Mouse (Mus musculus): ENCODE data around the gene Noc3l. TPM values are rescaled to one million over a fixed set of nuclear protein-coding genes. Genes with fewer than 3 reads are reported as not detected.

Noc3l gene
- total RNA-seq, 4 experiments from 2014 or later: 6.6 to 6.9 (median 6.7) TPM

DNA sequence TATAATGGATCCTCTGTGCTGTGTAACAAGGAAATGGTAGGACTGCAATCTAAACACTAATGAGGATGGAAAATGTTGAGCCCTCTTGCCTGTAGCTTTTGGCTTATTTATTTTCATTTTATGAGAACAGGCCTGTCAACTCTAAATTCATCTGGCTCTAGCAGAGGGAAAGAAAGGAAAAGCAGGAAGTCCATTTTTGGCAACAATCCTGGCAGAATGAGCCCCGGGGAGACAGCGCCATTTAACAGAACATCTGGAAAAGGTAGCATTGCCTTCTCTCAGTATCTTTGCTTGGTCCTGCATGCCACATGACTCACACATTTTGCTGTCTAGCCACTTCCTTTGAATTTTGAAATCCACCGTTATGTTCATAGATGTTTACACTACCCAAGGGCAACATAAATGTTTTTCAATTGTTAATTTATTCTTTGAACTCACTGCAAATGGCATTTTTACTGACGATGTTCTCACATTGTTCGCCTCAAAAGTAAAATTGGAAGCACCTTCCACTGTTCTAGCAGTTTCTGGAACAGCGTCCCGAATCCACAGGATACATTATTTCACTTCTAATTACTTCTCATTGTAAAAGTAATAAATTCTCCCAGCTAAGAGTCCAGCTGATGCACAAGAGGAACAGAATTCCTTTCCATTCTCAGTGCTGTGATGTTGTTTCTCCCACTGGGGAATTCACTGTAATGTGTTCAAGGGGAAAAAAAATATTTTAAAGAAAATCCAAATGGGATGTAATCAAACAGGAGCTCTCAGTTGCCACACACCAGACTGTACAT is 60.2 kb downstream of the Noc3l start:
- peak; percentile 61 for DNase-seq (ENCODE audit: low spot score)

DNA sequence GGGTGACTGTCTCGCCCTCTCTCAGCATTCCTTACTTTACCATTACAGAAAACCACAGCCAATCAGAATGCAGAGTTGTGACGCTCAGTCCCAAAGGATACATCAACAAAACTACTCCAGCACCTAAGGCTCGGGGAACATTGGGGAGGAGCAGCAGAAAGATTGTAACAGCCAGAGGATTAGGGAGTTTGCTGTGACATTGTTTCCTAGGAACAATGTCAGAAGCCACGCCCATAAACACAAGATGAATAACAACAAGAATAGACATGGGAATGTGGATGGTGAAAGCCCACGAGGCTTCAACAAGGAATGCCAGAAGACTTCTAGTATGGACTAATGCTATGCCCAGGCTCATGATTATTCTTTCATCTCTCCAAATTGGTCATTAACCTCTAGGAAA is 61.0 kb downstream of the Noc3l start:
- DNase-seq (ENCODE audit: low spot score): no peak

DNA sequence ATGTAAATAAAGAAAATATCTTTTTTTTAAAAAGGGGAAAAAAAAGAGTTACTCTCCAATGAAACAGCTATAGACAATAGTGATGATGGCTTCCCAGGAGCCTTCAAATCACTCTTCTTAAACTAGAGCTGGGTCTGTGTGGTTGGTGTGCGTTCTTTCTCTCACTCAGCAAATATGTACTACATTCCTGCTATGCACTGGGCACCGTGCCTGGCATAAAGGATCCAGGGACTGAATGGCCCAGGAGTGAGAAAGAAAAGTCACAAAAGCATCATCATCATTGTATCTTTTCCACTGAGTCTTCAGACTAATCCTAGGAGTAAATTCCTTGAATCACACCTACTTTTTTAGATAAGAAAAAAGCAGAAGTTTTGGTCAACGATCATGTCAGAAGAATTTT is 61.9 kb downstream of the Noc3l start:
- no peak for DNase-seq (ENCODE audit: low spot score)

GRCm38 (mm10) chr19:38750192-38750591 is 68.8 kb downstream of the Noc3l start:
- DNase-seq (ENCODE audit: low spot score): no peak

DNA sequence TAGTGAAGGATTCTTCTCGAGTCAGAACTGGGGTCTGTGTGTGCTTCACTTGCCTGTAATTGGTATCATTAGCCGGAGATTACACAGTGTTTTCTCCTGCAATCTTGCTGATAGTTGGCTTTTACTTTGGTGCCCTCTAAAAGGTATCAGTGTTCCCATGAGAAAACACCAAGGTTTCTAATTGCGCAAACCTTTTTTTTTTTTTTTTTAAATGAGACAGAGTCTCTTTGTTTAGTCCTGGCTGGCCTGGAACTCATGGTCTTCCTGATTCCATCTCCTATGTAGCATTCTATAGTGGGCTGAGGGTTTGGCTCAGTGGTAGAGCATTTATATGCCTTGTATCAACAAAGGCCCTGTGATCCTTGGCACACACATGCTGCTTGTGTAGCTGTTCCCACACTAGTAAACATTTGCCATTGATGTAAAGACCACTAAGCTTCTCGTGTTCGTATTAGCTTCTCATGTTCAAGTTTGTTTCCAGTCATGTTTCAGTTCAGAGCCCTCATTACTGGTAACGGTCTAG is 72.5 kb downstream of the Noc3l start:
- no peak for DNase-seq (ENCODE audit: low spot score)

- no peak for DNase-seq (ENCODE audit: low spot score)
Measured at GRCm38 (mm10) chr19:38745810-38746491, 73.1 kb downstream of the Noc3l start.

DNA sequence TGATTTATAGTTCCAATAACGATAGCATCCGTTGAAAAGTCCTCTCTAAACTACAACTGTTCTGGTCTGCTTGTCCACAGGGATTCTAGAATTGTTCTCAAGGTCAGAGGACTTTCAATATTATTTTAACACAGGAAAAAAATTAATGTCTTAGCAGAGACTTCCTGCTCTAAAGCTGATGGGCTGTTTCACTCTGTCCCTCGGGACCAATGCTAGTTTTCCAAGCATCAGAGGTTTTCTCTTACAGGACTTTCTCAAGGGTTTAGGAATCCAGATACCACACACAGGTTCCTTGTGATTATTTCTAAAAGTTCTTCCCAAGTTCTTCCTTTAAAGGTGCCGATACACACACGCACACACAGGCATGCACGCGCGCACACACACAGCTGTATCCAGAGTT is 74.5 kb downstream of the Noc3l start:
- DNase-seq (ENCODE audit: low spot score): no peak

Other genes with a start within 250 kb of the Noc3l start
- 1 to 10 TPM; 5.5 to 6.7 (median 6.3) TPM for gene Tbc1d12, start 17.3 kb upstream of the Noc3l start, total RNA-seq (2022)
- under 1 TPM; 0.37 to 0.92 (median 0.75) TPM for gene Hells, start 111.7 kb upstream of the Noc3l start, total RNA-seq (2022)
- gene Cyp2c55, start 187.8 kb upstream of the Noc3l start, total RNA-seq (2022): not detected
- gene Cyp2c65, start 241.8 kb upstream of the Noc3l start, total RNA-seq (2022): not detected